Mouse (Mus musculus) embryo, embryonic 9.5 days (tissue): ENCODE measurements around the gene Tmem135.

Experiments
- DNase-seq: peaks from one replicate; pipeline ENCODE4 v3.0.0-alpha.2; 2017; ENCODE audit errors: extremely low spot score

Gene Tmem135

GRCm38 (mm10) chr7:89248135-89248850 is 155.7 kb downstream of the Tmem135 start:
- peak; percentile 5 for DNase-seq

- DNase-seq: no peak
Measured at GRCm38 (mm10) chr7:89247012-89247710, 156.9 kb downstream of the Tmem135 start.

DNA sequence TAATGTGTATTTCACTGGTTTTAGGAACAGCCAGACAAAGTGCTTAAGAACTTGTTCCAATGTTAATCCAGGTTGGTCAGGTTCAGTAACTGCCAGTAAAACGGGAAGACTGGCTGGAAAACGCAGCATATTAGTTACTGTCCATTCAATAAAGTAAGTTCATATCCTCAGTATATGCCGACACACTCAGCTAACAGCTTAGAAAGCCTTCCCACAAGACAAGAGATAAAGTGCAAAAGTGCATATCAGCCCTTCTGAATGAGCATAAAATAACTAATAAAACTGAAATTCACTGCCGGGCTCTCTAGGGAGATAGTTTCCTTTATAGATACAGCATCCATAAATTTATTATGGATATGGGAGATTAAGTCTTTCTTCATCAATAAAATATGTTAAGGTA is 161.5 kb downstream of the Tmem135 start:
- no peak for DNase-seq

DNA sequence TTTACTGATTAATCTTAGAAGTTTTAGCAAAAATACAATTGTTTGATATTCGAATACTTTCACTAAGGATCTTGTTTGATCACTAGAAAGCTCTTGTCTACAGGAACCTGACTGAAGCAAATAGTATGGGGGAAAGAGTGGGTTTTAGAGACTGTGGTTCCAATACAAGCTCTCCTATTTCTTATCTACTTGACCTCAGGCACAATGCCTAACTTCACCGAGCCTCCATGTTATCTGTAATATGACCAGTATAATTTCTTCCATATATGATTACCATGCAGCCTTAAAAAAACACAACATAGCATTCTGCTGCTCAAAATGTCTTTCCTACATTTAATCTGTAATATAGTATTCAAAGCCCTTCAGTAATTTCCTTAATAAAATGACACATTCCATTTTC is 161.9 kb downstream of the Tmem135 start:
- DNase-seq: no peak

DNA sequence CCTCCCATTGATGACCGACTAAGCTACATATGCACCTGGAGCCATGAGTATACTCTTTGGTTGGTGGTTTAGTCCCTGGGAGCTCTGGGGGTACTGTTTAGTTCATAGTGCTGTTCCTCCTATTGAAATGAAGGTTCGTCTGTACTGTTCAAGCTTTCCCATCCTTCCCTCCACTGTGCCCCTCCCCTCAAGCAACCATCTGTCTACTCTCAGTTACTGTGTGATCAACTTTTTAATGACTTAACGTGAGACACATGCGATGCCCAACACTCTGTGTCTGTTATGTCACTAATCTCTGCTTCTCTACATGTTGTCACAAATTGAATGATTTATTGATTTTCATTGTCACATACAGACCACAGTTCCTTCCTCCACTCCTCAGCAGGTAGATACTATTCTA is 164.4 kb downstream of the Tmem135 start:
- DNase-seq: no peak

DNA sequence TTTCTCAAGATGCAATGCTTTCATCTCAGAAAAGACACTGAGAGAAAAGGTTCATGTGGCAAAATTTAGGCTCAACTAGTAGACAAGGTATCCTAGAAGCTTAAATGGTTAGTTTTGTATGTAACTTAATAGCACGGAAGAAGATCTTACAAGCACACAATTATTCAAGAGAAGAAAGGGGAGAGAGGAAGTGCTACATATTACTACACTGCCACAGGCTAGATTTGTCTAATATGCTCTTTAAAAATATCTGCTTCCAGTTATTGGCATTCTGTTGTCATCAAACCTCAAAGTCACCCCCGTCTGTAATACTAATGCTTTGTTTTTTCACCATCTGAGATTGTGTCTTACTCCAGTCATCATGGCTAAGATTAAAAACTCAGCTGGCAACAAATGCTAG is 167.4 kb downstream of the Tmem135 start:
- DNase-seq: no peak

DNA sequence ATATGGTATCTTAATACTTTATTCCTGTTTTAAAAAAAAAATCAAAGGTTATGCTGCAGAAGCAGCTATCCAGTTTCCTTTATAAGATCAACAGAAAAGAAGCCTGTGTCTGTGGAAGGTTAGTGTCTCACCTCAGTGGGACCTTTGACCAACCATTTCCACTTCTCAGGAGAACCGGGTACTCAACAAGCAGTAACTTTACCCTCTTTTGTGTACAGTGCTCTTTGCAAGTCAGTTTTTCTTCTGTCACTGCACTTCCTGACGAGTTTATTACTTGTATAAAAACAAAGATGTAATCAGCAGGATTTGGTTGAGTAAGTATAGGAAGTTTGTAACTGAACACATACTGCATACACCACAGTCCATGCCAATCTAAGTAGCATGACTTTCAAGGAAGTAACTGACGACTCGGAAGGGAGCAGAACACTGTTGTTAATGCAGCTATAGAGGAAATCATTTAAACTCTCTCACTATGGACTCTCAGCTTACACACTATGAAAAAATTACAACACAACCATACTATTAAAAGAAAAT is 168.0 kb downstream of the Tmem135 start:
- no peak for DNase-seq

- DNase-seq: no peak
Measured at GRCm38 (mm10) chr7:89232499-89233145, 171.4 kb downstream of the Tmem135 start.

DNA sequence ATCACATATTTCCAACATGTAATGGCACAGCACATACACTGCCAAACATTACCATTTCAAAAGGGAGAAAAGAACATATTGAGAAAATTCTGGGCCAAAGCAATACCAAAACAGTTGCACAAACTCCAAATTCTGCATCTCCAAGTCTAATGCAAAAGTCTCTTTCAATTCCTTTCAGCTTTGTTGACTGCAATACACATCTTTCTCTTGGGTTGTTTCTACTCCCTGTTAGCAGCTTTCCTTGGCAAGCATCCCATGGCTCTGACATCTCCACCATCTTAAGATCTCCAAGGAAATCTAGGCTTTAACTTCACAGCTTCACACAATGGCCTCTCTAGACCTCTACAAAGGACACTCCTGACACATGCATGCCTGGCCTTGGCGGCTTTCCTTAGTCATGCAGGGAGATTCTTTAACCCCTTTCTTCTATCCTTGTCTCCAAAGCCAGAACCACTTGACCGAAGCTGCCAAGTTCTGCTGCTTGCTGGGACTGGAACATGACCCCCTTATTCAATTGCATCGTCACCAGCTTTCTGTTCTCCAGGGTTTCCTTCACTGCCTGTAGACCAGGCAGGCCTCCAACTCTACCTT is 172.7 kb downstream of the Tmem135 start:
- no peak for DNase-seq

DNA sequence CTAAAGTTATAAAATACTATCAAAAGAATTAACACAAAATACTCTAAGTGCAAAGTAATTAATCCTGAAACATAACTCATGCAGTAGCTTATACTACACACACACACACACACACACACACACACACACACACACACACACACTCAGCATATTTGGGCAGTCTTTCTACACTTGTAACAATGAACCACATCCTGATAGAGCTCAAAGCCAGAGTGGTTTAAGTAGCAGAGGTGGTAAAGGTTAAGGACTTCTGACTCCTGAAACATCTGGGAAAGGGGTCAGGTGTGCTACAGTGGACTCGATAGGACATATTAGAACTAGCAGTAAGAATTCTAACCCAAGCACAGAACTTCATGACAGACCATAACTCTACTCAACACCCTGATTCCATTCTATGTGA is 181.4 kb downstream of the Tmem135 start:
- DNase-seq: no peak

DNA sequence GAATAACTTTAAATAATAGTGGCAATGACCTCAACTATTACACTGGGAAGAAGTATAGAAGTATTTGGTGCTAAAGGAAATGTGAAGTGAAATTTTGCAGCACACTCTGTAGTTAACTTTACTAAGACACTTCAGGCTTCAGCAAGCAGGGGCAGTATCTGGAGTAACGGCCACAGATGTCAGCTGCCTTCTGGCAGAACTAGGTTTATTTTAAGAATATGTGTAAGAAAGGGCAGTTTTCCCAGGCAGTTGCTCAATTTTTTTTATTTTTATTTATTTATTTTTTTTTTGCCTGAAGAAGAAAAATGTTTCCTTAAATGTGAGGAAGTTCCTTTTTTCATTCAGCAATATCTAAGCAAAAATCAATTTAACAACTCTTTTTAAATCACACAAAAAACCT is 187.4 kb downstream of the Tmem135 start:
- no peak for DNase-seq

DNA sequence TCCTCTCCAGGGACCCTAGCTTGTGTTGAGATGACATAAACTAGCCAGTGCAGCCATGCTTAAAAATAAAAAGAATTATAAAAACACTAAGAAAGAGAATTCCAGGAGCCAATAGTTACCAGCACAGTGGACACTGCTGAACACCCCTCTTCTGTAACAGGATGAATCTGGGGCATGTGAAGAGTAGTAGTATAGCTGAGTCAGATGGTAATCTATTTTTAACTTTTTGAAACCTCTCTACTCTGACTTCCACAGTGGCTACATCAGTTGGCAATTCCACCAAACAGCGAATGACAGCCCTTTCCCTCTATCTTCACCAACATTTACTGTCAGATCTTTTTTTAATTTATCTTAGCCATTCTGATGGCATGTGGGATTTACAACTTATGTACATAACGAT is 187.9 kb downstream of the Tmem135 start:
- DNase-seq: no peak

DNA sequence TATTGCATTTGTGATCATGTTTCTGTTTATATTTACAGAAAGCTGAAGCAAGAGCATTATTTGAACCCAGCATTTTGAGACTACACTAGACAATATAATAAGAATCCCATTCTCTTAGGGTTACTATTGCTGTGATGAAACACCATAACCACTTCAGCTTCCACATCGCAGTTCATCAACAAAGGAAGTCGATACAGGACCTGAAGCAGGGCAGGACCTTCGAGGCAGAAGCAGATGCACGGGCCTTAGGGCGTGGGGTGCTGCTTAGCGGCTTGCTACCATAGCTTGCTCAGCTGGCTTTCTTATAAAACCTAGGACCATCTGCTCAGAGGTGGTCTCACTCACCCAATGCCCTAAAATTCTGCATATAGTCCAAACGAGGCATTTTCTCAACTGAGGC is 188.3 kb downstream of the Tmem135 start:
- DNase-seq: no peak

DNA sequence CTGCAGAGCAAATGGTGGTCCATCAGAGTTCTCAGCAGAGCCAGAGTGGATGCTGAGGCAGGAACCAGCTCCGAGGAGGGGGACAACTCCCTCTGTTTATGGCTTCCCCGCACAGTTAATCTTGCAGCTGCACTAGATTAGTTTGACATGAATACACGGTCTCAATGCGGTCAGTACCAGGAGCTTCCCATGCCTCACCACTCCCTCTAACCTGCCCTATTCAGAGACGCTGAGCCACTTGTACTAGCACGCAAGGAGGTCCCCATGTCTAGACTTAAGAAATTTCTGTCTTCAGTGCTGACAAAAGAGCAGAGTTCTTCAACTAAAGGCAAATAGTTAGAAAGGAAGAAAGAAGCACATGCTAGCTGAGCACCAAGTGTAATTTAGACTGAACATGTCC is 193.5 kb downstream of the Tmem135 start:
- DNase-seq: peak; percentile 11

DNA sequence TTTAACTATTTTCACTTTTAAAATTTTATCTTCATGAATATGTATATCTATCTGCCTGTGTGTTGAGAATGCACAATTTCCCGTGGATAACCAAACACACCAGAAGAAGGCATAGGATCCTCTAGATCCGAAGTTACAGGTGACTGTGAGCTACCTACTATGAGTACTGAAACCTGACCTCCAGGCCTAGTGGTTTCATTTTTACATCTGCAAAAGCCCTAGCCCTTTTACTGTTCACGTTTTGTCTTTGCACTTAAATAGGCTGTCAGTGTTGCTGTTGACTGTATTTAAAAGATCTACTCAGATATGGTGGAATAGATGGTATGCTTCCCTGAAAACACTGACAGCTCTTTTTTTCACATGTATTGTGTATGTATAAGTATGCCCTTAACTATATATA is 197.9 kb downstream of the Tmem135 start:
- no peak for DNase-seq

GRCm38 (mm10) chr7:89205402-89205801 is 198.6 kb downstream of the Tmem135 start:
- no peak for DNase-seq

DNA sequence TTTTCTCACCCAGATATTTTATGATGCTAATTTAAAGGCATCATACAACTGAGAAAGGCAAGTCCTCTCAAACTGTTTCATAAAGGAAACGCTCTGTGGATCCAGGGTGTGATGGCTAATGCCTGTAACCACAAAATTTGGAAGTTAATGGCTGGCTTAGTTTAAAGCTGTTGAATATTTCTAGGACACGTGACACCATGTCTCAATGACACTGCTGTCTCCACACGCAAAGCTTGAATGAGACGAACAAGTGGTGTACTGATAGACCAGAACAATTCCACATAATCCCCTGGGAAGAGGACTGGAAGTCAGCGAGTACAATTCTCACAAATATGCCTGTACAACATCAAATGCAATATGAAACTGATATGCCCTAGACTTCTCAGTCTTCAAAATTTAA is 200.9 kb downstream of the Tmem135 start:
- no peak for DNase-seq

GRCm38 (mm10) chr7:89201954-89202353 is 202.1 kb downstream of the Tmem135 start:
- DNase-seq: no peak

DNA sequence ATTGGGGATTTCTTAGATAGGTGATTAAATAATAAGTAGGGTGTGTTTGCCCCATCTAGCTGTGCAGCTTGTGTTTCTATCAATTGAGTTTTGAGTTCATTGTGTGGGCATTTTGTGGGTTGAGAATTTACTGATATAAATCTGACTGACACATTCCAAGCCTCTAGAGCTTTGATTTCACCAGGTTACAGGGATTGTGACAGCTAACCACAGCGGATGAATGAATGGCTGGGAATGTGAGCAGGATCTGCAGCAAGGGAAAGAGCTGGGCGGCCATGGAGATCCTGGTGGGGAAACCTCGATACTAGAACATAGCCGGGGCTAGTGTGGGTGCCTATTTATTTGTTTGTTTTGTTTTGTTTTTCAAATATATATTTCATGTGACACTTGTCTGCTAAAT is 205.5 kb downstream of the Tmem135 start:
- DNase-seq: no peak

- no peak for DNase-seq
Measured at GRCm38 (mm10) chr7:89193459-89193858, 210.6 kb downstream of the Tmem135 start.

DNA sequence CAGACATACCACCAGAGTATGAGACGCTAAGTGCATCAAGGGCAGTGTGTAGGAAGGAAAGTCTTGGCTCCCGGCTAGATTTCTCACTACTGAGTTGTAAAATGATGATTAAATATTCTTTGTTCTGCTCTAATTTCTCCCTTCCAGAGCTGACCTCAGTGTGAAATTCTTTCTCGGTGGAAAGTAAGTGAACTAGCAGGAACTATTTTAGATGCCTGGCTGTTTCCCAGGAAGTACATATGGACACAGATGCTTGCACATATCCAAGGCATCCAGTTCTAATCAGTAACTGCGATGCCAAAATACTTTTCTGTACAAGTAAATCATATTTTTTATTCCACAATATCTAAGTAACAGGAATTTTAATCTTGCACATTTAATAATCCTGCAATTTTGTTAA is 220.1 kb downstream of the Tmem135 start:
- no peak for DNase-seq

DNA sequence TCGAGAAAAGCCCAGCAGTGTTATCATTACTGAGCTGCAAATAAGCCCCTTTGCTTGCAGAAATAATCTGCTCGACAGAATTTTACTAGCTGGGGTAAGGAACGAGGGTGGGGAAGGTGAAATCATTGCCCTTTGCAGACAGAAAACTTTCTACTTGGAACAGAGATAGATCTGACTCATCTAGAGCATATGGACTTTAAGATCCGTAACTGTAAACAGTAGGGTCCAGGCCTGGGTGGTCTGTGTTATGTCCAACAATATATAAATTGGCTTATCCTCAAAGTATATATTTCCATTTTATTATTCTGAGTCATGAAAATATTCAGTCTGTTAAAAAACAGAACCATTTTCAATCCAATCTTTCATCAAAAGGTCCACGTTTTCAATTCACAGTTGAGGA is 221.1 kb downstream of the Tmem135 start:
- DNase-seq: no peak
